Mouse (Mus musculus) gastrocnemius, postnatal 36 days (tissue): ENCODE measurements around the gene Abhd8. TPM values are rescaled to one million over a fixed set of nuclear protein-coding genes. Genes with fewer than 3 reads are reported as not detected.

ENCODE experiments used
- total RNA-seq, 2 experiments: library from RNA; stranded (reverse); gene quantifications; 2 replicates each; pipeline ENCODE4 v1.2.3; 2021

Abhd8 gene
- total RNA-seq, 2 experiments from 2014 or later: 19.3 to 26.9 TPM

Other genes starting within 250 kb of the Abhd8 start
- gene Myo9b, start 190.9 kb downstream of the Abhd8 start, total RNA-seq: 1 to 10 TPM; 8.8 to 9.3 TPM
- gene Haus8, start 190.7 kb downstream of the Abhd8 start, total RNA-seq: 1 to 10 TPM; 5.3 to 6.3 TPM
- 10 to 100 TPM; 75.4 to 96.2 TPM for gene Use1, start 96.8 kb downstream of the Abhd8 start, total RNA-seq
- gene Ocel1, start 92.4 kb downstream of the Abhd8 start, total RNA-seq: 1 to 10 TPM; 5.1 to 7.5 TPM
- 10 to 100 TPM; 20.9 to 21.5 TPM for gene Nr2f6, start 81.7 kb downstream of the Abhd8 start, total RNA-seq
- 1 to 10 TPM; 6.4 to 8.1 TPM for gene Ushbp1, start 67.9 kb downstream of the Abhd8 start, total RNA-seq
- gene Babam1, start 66.8 kb downstream of the Abhd8 start, total RNA-seq: 10 to 100 TPM; 60.1 to 68.3 TPM
- gene Ankle1, start 57.6 kb downstream of the Abhd8 start, total RNA-seq: under 1 TPM; 0.12 to 0.46 TPM
- 10 to 100 TPM; 66.7 to 67.1 TPM for gene Mrpl34, start 1.3 kb upstream of the Abhd8 start, total RNA-seq
- gene Dda1, start 5.5 kb upstream of the Abhd8 start, total RNA-seq: 10 to 100 TPM; 20.4 to 27.6 TPM
- gene Ano8, start 22.3 kb upstream of the Abhd8 start, total RNA-seq: 10 to 100 TPM; 13.8 to 16.0 TPM
- gene Gtpbp3, start 24.4 kb upstream of the Abhd8 start, total RNA-seq: 10 to 100 TPM in 1 of 2 experiments, 1 to 10 TPM in 1; 8.0 to 10.5 TPM
- gene Plvap, start 48.1 kb upstream of the Abhd8 start, total RNA-seq: 1 to 10 TPM; 5.6 to 9.3 TPM
- gene Ccdc194, start 62.1 kb upstream of the Abhd8 start, total RNA-seq: not detected
- 1 to 10 TPM; 7.6 to 9.9 TPM for gene Bst2, start 73.8 kb upstream of the Abhd8 start, total RNA-seq
- gene Mvb12a, start 79.3 kb upstream of the Abhd8 start, total RNA-seq: 10 to 100 TPM; 20.8 to 24.8 TPM
- under 1 TPM in 1 of 2 experiments, not detected in 1; 0.15 TPM for gene Tmem221, start 95.2 kb upstream of the Abhd8 start, total RNA-seq
- gene Nxnl1, start 102.9 kb upstream of the Abhd8 start, total RNA-seq: under 1 TPM; 0.10 TPM
- 10 to 100 TPM; 55.9 to 77.1 TPM for gene Slc27a1, start 105.2 kb upstream of the Abhd8 start, total RNA-seq
- 10 to 100 TPM; 25.6 to 26.1 TPM for gene Pgls, start 128.5 kb upstream of the Abhd8 start, total RNA-seq
- gene Fam129c, start 134.0 kb upstream of the Abhd8 start, total RNA-seq: under 1 TPM; 0.71 to 0.76 TPM
- gene Colgalt1, start 147.3 kb upstream of the Abhd8 start, total RNA-seq: 10 to 100 TPM; 33.0 to 35.6 TPM
- not detected for gene Unc13a, start 208.1 kb upstream of the Abhd8 start, total RNA-seq
- 1 to 10 TPM; 1.8 TPM for gene Jak3, start 212.6 kb upstream of the Abhd8 start, total RNA-seq
- gene Insl3, start 225.6 kb upstream of the Abhd8 start, total RNA-seq: 1 to 10 TPM; 1.0 to 1.2 TPM
- 1 to 10 TPM; 2.1 to 2.6 TPM for gene B3gnt3, start 238.1 kb upstream of the Abhd8 start, total RNA-seq